Mouse (Mus musculus) erythroblast, adult 5-6 weeks (primary cell): ENCODE measurements around the gene Ankfn1. TPM values are rescaled to one million over a fixed set of nuclear protein-coding genes. Genes with fewer than 3 reads are reported as not detected.

ENCODE experiments used
- ATAC-seq: replicated peaks from 2 replicates; pipeline ENCODE4 v1.8.0; 2016; ENCODE audit warnings: moderate number of reproducible peaks, mild to moderate bottlenecking, moderate TSS enrichment, inconsistent platforms; ENCODE audit not compliant: poor library complexity, low FRiP score, severe bottlenecking
- total RNA-seq, 2 experiments: library from RNA; stranded (forward) in 1 of 2; stranded (reverse) in 1 of 2; fragments of 150-400 nt in 1 of 2; fragments of 200-764, 138-1000 nt in 1 of 2; gene quantifications; 2 replicates each; pipeline versions ENCODE4 v1.2.3 to v1.2.4; 2015 to 2017; ENCODE audit warnings: low replicate concordance in 2 of 2

The Ankfn1 gene
- total RNA-seq (2015; ENCODE audit: low replicate concordance) (not detected in 2 replicates), total RNA-seq (2017; ENCODE audit: low replicate concordance) (not detected in 2 replicates)

DNA sequence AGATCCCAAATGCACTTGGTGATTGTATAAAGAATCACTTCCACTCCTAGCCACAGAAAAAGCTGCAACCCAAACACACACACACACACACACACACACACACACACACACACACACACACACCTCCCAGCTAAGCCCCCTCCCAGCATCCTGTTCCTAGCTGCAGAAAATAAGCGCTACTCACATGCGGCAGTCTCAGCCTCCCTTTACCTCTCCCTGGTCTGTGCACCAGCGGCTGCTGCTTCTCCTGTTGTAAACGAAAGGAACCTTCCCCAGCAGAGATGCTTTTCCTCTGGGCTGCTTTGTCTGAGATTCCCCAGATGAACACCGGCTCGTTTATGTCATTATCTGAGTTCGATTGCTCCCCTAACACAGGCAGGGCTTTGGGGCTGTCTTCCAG is at the start of gene Ankfn1:
TSS of gene Ankfn1 (minus strand) at position 223 of the 400 bp plus-strand sequence.
- ATAC-seq = no peak

DNA sequence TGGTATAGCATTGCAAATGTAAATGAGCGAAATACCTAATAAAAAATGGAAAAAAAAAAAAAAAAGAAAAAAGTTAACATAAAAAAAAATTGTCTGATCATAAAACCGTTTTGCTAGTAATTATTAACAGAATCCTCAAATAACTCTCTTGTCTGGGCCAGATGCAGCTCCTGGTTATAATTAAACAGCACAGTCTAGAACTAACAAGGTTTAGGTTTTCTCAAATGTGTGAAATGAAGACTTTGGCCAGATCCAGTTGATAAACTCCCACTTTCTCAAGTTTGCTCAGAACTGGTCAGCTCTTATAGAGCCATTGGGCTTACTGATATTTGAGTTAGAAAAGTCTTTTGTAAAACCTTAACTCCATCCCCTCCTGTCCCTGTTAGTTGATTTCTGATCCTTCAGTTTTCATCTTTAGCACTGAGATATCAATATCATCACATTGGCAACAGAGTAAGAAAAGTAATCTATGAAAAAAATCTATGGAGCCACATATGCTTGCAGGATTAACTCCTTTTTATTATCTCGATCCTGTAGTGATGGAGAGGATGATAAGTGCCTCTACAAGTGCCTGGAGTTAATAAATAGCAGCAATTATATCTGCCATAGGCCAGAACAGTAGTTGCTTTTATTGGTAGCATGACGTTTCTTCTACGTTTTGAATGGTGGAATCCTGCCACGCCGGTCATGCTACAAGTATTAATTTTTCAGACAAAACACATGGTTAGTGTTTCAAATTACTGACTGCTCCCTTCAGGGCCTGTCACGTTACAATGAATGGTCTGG is 46.4 kb upstream of the Ankfn1 start:
- no peak for ATAC-seq

GRCm38 (mm10) chr11:89818594-89818993 is 41.1 kb upstream of the Ankfn1 start:
- no peak for ATAC-seq

DNA sequence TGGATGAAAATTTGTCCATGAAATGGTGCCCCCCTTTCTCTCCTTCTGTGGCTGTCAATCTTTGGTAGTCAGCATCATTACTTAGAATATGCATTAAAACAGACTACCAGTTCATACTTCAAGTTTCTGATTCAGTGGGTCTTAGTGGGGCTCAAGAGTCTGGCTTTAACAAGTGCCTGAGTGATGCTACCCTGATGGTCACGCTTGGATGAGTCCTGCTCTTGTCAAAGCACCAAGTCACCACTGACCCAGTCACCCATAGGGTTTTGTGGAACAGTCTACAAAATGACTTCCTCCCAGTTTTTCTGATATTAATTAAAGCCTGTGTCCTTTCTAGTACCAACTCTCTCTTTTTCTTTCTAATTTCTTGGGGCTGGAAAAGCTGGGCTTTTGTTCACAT is 34.0 kb upstream of the Ankfn1 start:
- ATAC-seq = no peak

DNA sequence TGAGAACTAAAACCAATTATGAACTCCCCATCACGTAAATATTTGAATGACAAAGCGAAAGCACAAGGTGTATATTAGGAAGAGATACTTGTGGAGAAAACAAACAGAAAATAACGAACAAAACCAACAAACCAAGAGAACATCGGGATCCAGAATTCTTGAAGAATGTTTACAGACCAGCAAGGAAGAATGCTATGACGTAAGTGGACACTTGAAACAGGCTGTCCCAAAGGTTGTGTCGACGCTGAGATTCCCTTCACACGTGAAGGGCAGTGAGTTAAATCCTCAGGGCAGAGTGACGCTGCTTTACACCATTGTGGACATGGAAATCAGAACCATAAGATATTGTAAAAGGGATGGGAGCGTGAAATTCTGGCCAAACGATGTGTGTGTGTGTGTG is 30.5 kb upstream of the Ankfn1 start:
- ATAC-seq = no peak

GRCm38 (mm10) chr11:89804822-89805221 is 27.4 kb upstream of the Ankfn1 start:
- ATAC-seq = no peak

DNA sequence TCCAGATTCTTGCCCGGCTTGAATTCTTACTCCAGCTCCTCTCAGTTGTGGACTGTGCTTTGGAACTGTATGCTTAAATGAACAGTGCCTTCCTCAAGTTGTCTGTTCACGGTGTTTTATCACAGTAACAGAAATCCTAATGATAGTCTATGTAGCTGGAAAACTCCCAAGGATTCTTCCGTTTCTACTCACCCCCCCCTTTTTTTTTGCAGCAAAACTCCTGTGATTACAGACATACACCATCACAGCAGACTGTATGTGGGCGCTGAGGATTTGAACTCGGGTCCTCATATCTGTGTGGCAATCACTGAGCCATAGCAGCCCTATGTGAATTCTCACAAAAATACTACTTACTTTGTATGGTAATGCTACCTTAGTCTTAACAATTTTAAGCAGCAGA is 26.5 kb upstream of the Ankfn1 start:
- ATAC-seq = no peak

DNA sequence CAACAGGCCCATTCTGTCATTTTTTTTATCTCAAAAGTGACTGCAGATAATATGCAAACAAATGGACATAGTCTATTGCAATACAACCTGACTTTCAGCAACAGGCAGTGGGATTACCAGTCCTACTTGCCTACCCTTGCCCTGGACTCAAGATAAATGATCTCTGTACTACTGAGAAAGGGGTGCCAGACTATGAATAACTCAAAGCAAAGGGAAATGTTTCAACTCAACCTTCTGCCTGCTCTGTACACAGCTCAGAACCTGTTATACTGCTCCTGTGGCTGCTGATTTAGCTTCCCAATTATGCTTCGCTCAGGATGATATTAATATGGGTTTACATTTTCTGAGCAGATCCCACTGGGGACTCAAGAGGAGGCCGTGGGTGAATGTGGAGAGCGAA is 15.3 kb upstream of the Ankfn1 start:
- no peak for ATAC-seq

- no peak for ATAC-seq
Measured at GRCm38 (mm10) chr11:89776070-89776469, 1.4 kb downstream of the Ankfn1 start.

- no peak for ATAC-seq
Measured at GRCm38 (mm10) chr11:89774913-89775312, 2.5 kb downstream of the Ankfn1 start.

GRCm38 (mm10) chr11:89772941-89773340 is 4.5 kb downstream of the Ankfn1 start:
- no peak for ATAC-seq

GRCm38 (mm10) chr11:89765770-89766148 is 11.7 kb downstream of the Ankfn1 start:
- ATAC-seq = no peak

GRCm38 (mm10) chr11:89765014-89765769 is 12.3 kb downstream of the Ankfn1 start:
- no peak for ATAC-seq

DNA sequence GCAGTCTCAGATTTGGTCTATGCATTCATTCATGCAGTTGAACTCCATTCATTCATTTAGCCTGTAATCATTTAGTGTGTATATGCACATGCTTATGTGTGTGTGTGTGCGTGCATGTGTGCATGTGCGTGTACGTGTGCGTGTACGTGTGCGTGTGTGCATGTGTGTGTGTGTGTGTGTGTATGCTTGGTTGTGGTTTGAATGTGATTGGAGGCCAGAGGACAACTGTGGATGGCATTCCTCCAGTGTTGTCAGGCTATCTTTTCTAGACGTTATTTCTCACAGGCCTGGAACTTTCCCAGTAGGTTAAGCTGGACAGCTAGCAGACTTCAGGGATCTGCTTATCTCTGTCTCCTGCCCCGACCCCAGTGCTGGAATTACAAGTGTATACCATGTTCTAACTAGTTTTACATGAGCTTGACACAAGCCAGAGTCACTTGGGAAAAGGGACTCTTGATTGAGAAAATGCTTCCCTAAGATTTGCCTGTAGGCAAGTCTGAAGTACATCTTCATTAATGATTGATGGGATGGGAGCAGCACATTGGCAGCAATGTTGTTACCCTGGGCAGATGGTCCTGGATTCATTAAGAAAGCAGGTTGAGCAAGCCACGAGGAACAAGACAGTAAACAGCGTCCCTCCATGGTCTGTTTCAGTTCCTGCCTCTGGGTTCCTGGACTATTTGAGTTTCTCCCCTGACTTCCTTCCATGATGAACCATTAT is 43.3 kb downstream of the Ankfn1 start:
- ATAC-seq = no peak

DNA sequence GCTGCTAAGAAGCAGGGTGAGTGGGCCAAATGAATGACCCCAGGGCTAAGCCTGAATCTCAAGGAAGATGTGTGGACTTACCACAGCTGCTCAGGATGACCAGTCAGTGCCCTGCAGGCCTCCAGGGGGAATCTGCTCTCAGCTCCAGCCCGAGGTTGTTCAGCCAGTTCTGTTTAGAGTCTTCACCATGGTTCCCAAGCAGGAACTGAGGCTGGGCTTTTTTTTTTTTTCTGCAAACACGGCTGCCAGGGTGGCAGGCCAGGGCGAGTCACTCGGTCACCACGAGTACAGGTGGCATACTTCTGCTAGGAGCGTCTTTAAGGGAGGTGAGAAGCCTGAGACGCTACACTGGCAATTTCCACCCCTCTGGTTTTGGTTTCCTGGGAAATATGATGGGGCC is 43.9 kb downstream of the Ankfn1 start:
- ATAC-seq = no peak

- ATAC-seq = no peak
Measured at GRCm38 (mm10) chr11:89720847-89721246, 56.6 kb downstream of the Ankfn1 start.

DNA sequence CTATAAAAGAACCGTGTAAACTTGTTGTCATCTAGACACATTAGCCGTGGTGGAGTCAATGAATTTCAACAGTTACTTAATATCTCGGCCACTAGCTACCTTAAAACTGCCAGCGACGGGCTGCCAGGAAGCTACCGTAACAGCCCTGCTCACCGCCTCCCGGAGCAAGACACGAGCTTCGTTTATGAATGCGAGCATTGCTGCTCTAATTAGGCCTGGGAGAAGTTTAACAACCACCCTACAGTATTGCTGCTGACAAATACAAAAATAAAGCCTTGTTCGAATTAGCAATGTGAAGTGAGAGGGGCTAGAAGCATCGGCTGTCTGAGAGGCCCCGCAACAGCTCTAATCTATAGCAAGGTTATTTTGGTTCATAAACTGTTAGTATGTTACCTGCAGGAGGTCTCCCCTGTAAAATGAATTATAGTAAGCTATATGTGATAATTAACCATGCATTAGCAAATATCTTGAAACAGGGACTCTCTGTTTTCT is 58.9 kb downstream of the Ankfn1 start:
- no peak for ATAC-seq

GRCm38 (mm10) chr11:89716351-89716750 is 61.1 kb downstream of the Ankfn1 start:
- ATAC-seq = no peak

DNA sequence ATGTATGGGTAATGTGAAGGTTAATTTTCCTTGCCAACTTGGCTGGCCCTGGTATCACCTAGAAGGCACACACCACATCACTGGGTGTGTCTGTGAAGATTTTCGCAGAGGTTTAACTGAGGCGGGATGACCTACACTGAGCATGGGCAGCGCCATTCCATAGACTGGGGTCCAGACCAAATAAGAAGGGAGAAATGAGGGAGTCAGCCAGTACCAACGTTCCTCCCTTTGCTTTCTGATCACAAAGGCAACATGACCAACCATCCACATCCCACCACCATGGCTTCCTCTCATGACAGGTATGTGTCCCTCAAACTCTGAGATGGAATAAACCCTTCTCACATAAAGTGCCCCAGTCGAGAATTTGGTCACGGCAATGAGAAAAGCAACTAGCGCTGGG is 68.9 kb downstream of the Ankfn1 start:
- ATAC-seq = no peak
